Mouse (Mus musculus): ENCODE measurements around the gene Gphn.
"Not testable (repeated sequence)": the region's sequence is repeated elsewhere in the genome, so short reads cannot be mapped to it uniquely, and the experiment has no call there.

Gphn gene

GRCm38 (mm10) chr12:78356472-78356871 is 130.3 kb downstream of the Gphn start:
- DNase-seq (ENCODE audit: low read depth, low spot score) = no peak

- DNase-seq (ENCODE audit: low read depth, low spot score) = no peak
These were observed 163.1 kb downstream of the Gphn start for GRCm38 (mm10) chr12:78389267-78389666.

- DNase-seq (ENCODE audit: low read depth, low spot score) = no peak
These were observed 169.1 kb downstream of the Gphn start for GRCm38 (mm10) chr12:78395297-78395696.

GRCm38 (mm10) chr12:78407518-78407917 is 181.3 kb downstream of the Gphn start:
- DNase-seq (ENCODE audit: low read depth, low spot score) = not testable (repeated sequence)

- no peak for DNase-seq (ENCODE audit: low read depth, low spot score)
These were observed 296.0 kb downstream of the Gphn start for GRCm38 (mm10) chr12:78522176-78522575.

- no peak for DNase-seq (ENCODE audit: low read depth, low spot score)
These were observed 296.7 kb downstream of the Gphn start for GRCm38 (mm10) chr12:78522804-78523394.

GRCm38 (mm10) chr12:78537590-78537989 is 311.4 kb downstream of the Gphn start:
- not testable (repeated sequence) for DNase-seq (ENCODE audit: low read depth, low spot score)

GRCm38 (mm10) chr12:78550913-78551312 is 324.7 kb downstream of the Gphn start:
- DNase-seq (ENCODE audit: low read depth, low spot score) = no peak

GRCm38 (mm10) chr12:78631816-78632215 is 405.6 kb downstream of the Gphn start:
- no peak for DNase-seq (ENCODE audit: low read depth, low spot score)

GRCm38 (mm10) chr12:78639466-78639865 is 413.3 kb downstream of the Gphn start:
- no peak for DNase-seq (ENCODE audit: low read depth, low spot score)

- DNase-seq (ENCODE audit: low read depth, low spot score) = no peak
These were observed 413.9 kb downstream of the Gphn start for GRCm38 (mm10) chr12:78640086-78640485.

GRCm38 (mm10) chr12:78641220-78641619 is 415.0 kb downstream of the Gphn start:
- no peak for DNase-seq (ENCODE audit: low read depth, low spot score)

GRCm38 (mm10) chr12:78643691-78644090 is 417.5 kb downstream of the Gphn start:
- DNase-seq (ENCODE audit: low read depth, low spot score) = no peak

GRCm38 (mm10) chr12:78645282-78645681 is 419.1 kb downstream of the Gphn start:
- DNase-seq (ENCODE audit: low read depth, low spot score) = no peak

GRCm38 (mm10) chr12:78659718-78660304 is 433.6 kb downstream of the Gphn start:
- DNase-seq (ENCODE audit: low read depth, low spot score) = no peak

- no peak for DNase-seq (ENCODE audit: low read depth, low spot score)
These were observed 452.1 kb downstream of the Gphn start for GRCm38 (mm10) chr12:78678101-78678806.

- DNase-seq (ENCODE audit: low read depth, low spot score) = no peak
These were observed 452.6 kb downstream of the Gphn start for GRCm38 (mm10) chr12:78678807-78679189.

GRCm38 (mm10) chr12:78681048-78681447 is 454.9 kb downstream of the Gphn start:
- DNase-seq (ENCODE audit: low read depth, low spot score) = no peak

- no peak for DNase-seq (ENCODE audit: low read depth, low spot score)
These were observed 456.1 kb downstream of the Gphn start for GRCm38 (mm10) chr12:78682279-78682678.

GRCm38 (mm10) chr12:78685669-78686215 is 459.6 kb downstream of the Gphn start:
- no peak for DNase-seq (ENCODE audit: low read depth, low spot score)

- no peak for DNase-seq (ENCODE audit: low read depth, low spot score)
These were observed 462.7 kb downstream of the Gphn start for GRCm38 (mm10) chr12:78688876-78689275.

- DNase-seq (ENCODE audit: low read depth, low spot score) = no peak
These were observed 465.1 kb downstream of the Gphn start, which contains the start of gene Fam71d for GRCm38 (mm10) chr12:78691325-78691724. Gene Fam71d, plus strand, starts transcription at chr12:78691535.

- no peak for DNase-seq (ENCODE audit: low read depth, low spot score)
These were observed 467.1 kb downstream of the Gphn start for GRCm38 (mm10) chr12:78693281-78693680.
